Mouse (Mus musculus): ENCODE measurements around the gene Nid1. TPM values are rescaled to one million over a fixed set of nuclear protein-coding genes. Genes with fewer than 3 reads are reported as not detected.
"Not testable (repeated sequence)": the region's sequence is repeated elsewhere in the genome, so short reads cannot be mapped to it uniquely, and the experiment has no call there.

The Nid1 gene
- polyA plus RNA-seq, 1 experiment from 2014 or later, result 91.7 TPM

DNA sequence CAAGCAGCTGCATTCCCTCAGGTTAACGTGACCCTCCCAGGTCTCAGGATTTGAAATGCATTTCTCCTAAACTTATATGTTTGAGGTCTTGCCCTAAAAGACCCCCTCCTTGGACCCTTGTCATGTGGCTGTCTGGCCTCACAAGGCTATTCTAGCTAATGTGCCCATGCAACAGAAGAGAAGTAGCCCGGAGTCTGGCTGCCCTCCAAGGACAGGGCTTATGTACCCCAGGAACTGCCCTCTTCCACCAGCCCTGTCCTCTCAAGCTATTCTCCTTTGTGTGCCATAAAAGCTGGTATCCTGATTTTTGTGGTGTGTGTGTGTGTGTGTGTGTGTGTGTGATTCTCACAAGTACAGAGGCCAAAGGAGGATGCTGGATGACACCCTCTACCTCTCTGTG, 87.9 kb downstream of the Nid1 start:
- peaks cover 17% of the 10 kb centered on the region for H3K4me1 ChIP-seq (replicated peaks)
- H3K27me3 ChIP-seq (replicated peaks), result no peaks in the 10 kb centered on the region
- no peak overlapping the region for H3K4me2 ChIP-seq
- H3K9me3 ChIP-seq (replicated peaks), result no peaks in the 10 kb centered on the region
- H3K4me3 ChIP-seq, result no peak overlapping the region
- no peaks in the 10 kb centered on the region for H3K36me3 ChIP-seq
- 81% methylated on average over 2 of the region's 2 CpGs for WGBS
- ATAC-seq (ENCODE audit: insufficient number of reproducible peaks, low FRiP score), result no peak
- no peak overlapping the region for H3K9ac ChIP-seq
- H3K27ac ChIP-seq (ENCODE audit: poor library complexity, severe bottlenecking), result no peak overlapping the region

- 79% methylated on average over 5 of the region's 5 CpGs for WGBS
- no peak for ATAC-seq (ENCODE audit: insufficient number of reproducible peaks, low FRiP score)
Measured at GRCm38 (mm10) chr13:13525877-13526276, 88.5 kb downstream of the Nid1 start.

DNA sequence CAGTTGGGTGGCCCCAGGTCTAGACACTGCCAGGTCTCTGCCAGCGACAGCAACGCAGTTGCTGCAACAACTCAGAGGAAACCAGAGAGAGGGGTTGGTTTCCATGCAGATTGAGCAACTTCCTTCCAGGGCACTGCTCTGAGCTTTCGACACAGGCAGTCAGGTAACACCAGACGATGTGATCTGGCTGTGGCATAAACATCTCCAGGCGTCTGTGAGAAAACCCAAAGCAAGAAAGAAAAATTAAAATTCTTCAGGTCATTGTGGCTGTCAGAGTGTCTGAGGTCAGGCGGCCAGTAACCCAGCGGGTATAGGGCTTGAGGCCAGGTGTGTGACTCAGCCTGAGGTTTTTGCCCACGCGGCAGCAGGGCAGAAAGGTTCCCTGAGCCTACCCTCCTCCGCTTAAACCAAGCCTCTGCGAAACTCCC, 91.8 kb downstream of the Nid1 start:
- no peak overlapping the region for H3K4me2 ChIP-seq
- no peak overlapping the region for H3K4me3 ChIP-seq
- no peak overlapping the region for H3K27ac ChIP-seq (ENCODE audit: poor library complexity, severe bottlenecking)
- no peaks in the 10 kb centered on the region for H3K9me3 ChIP-seq (replicated peaks)
- 46% methylated on average over 11 of the region's 11 CpGs for WGBS
- H3K9ac ChIP-seq, result no peak overlapping the region
- ATAC-seq (ENCODE audit: insufficient number of reproducible peaks, low FRiP score), result no peak
- no peaks in the 10 kb centered on the region for H3K27me3 ChIP-seq (replicated peaks)
- peaks cover 35% of the 10 kb centered on the region for H3K4me1 ChIP-seq (replicated peaks)
- H3K36me3 ChIP-seq, result no peaks in the 10 kb centered on the region

More at GRCm38 (mm10) chr13:13525877-13526276, 88.5 kb downstream of the Nid1 start:
- Histone ChIP-seq H3K27me3 (replicated peaks) (no peaks in the 10 kb centered on the region), H3K4me2 (no peak overlapping the region), H3K9ac (no peak overlapping the region), H3K9me3 (replicated peaks) (no peaks in the 10 kb centered on the region), H3K4me3 (no peak overlapping the region), H3K27ac (ENCODE audit: poor library complexity, severe bottlenecking) (no peak overlapping the region), H3K36me3 (no peaks in the 10 kb centered on the region), H3K4me1 (replicated peaks) (peaks cover 18% of the 10 kb centered on the region)

GRCm38 (mm10) chr13:13530913-13531312, 93.6 kb downstream of the Nid1 start:
- H3K9ac ChIP-seq, result no peak overlapping the region
- peaks cover 29% of the 10 kb centered on the region for H3K4me1 ChIP-seq (replicated peaks)
- H3K4me2 ChIP-seq, result no peak overlapping the region
- H3K9me3 ChIP-seq (replicated peaks), result no peaks in the 10 kb centered on the region
- H3K36me3 ChIP-seq, result no peaks in the 10 kb centered on the region
- no peaks in the 10 kb centered on the region for H3K27me3 ChIP-seq (replicated peaks)
- H3K4me3 ChIP-seq, result no peak overlapping the region
- no peak for ATAC-seq (ENCODE audit: insufficient number of reproducible peaks, low FRiP score)
- no peak overlapping the region for H3K27ac ChIP-seq (ENCODE audit: poor library complexity, severe bottlenecking)
- 78% methylated on average over 4 of the region's 4 CpGs for WGBS

- 0 out of 2 replicates have a peak, but pooled peaks have one; percentile 42 for ATAC-seq (ENCODE audit: insufficient number of reproducible peaks, low FRiP score)
- Histone ChIP-seq H3K27ac (ENCODE audit: poor library complexity, severe bottlenecking) (no peak overlapping the region), H3K4me1 (replicated peaks) (peaks cover 29% of the 10 kb centered on the region), H3K9ac (no peak overlapping the region), H3K4me3 (no peak overlapping the region), H3K9me3 (replicated peaks) (no peaks in the 10 kb centered on the region), H3K27me3 (replicated peaks) (no peaks in the 10 kb centered on the region), H3K4me2 (no peak overlapping the region), H3K36me3 (no peaks in the 10 kb centered on the region)
- 67% methylated on average over 7 of the region's 7 CpGs for WGBS
Measured at GRCm38 (mm10) chr13:13531923-13532322, 94.6 kb downstream of the Nid1 start.

GRCm38 (mm10) chr13:13536555-13536954, 99.2 kb downstream of the Nid1 start:
- H3K9ac ChIP-seq, result no peak overlapping the region
- no peaks in the 10 kb centered on the region for H3K27me3 ChIP-seq (replicated peaks)
- no peak overlapping the region for H3K4me2 ChIP-seq
- H3K4me1 ChIP-seq (replicated peaks), result peaks cover 34% of the 10 kb centered on the region
- no peaks in the 10 kb centered on the region for H3K9me3 ChIP-seq (replicated peaks)
- ATAC-seq (ENCODE audit: insufficient number of reproducible peaks, low FRiP score), result no peak
- no peak overlapping the region for H3K4me3 ChIP-seq
- H3K27ac ChIP-seq (ENCODE audit: poor library complexity, severe bottlenecking), result no peak overlapping the region
- 84% methylated on average over 2 of the region's 2 CpGs for WGBS
- H3K36me3 ChIP-seq, result no peaks in the 10 kb centered on the region

DNA sequence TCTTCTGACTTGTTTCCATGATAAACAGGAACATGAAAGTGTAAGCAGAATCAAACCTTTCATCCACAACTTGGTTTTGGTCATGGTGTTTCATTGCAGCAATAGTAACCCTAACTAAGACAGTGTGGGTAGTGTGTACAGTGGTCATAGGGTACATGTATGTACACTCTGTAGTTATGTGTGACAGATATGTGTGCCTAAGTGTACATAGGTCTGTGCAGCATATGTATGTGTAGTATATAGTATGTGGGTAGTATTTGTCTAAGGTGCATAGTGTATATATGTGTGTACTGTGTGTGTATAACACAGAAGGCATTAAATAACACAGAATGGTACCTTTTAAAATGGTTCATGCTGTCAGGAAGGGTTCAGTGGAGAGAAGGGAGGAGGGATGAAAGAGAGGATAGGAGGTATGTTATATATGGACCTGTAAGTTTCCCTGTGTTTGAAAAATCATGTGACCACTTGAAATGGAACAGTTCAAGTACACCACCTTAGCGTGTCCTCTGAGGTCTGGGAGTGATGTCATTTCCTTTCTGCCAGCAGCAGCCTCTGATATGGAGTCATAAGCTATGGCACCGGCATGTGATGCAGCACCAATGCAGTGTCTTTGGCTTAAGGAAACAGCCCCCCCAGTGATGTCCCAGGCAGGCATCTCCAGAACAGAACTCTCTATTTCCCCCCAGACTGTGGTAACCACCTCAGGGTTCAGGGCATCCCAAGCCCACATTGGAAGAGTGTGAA, 100.1 kb downstream of the Nid1 start:
- no peak overlapping the region for H3K27ac ChIP-seq (ENCODE audit: poor library complexity, severe bottlenecking)
- H3K36me3 ChIP-seq, result no peaks in the 10 kb centered on the region
- H3K4me1 ChIP-seq (replicated peaks), result peaks cover 25% of the 10 kb centered on the region
- H3K9ac ChIP-seq, result no peak overlapping the region
- no peak overlapping the region for H3K4me3 ChIP-seq
- H3K27me3 ChIP-seq (replicated peaks), result no peaks in the 10 kb centered on the region
- WGBS, result 33% methylated on average over 2 of the region's 2 CpGs
- ATAC-seq (ENCODE audit: insufficient number of reproducible peaks, low FRiP score), result 0 out of 2 replicates have a peak, but pooled peaks have one; percentile 40
- no peak overlapping the region for H3K4me2 ChIP-seq
- H3K9me3 ChIP-seq (replicated peaks), result no peaks in the 10 kb centered on the region

- Histone ChIP-seq H3K27ac (ENCODE audit: poor library complexity, severe bottlenecking) (peak overlapping the region; percentile 83), H3K4me2 (no peak overlapping the region), H3K36me3 (no peaks in the 10 kb centered on the region), H3K9me3 (replicated peaks) (no peaks in the 10 kb centered on the region), H3K4me1 (replicated peaks) (peaks cover 19% of the 10 kb centered on the region), H3K9ac (no peak overlapping the region), H3K27me3 (replicated peaks) (no peaks in the 10 kb centered on the region), H3K4me3 (no peak overlapping the region)
- peak; percentile 91 for ATAC-seq (ENCODE audit: insufficient number of reproducible peaks, low FRiP score)
- WGBS, result 8% methylated on average over 4 of the region's 4 CpGs
Measured at GRCm38 (mm10) chr13:13538585-13539300, 101.4 kb downstream of the Nid1 start.

DNA sequence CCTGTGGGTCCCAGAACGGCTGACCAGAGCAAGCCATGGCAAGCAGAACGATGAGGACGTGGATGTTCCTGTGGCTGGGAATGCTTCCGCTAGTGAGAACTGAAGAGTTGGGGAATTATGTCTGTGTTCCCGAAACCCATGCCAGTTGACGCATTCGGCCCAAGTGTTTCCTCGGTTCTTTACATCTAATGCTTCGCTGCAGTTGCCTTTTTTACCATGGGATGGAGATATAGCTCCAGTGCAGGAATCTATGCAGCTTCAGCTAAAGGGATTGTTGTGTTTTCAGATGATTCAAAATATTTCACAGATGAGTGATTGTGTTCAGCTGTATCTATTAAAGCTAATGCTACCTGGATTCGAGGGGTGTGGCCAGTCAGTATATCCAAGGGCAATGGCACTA, 105.7 kb downstream of the Nid1 start:
- ATAC-seq (ENCODE audit: insufficient number of reproducible peaks, low FRiP score); H3K4me2 ChIP-seq; H3K27me3 ChIP-seq (replicated peaks); H3K9me3 ChIP-seq (replicated peaks); H3K9ac ChIP-seq; H3K36me3 ChIP-seq; H3K27ac ChIP-seq (ENCODE audit: poor library complexity, severe bottlenecking); H3K4me3 ChIP-seq: not testable (repeated sequence)
- WGBS, result 91% methylated on average over 10 of the region's 10 CpGs
- H3K4me1 ChIP-seq (replicated peaks), result peaks cover 24% of the 10 kb centered on the region

GRCm38 (mm10) chr13:13546792-13547191, 109.4 kb downstream of the Nid1 start:
- no peak for ATAC-seq (ENCODE audit: insufficient number of reproducible peaks, low FRiP score)
- peaks cover 19% of the 10 kb centered on the region for H3K4me1 ChIP-seq (replicated peaks)
- no peak overlapping the region for H3K27ac ChIP-seq (ENCODE audit: poor library complexity, severe bottlenecking)
- no peaks in the 10 kb centered on the region for H3K27me3 ChIP-seq (replicated peaks)
- peaks cover 6% of the 10 kb centered on the region; the same call in 1 of the 2 replicates for H3K9me3 ChIP-seq (replicated peaks)
- no peak overlapping the region for H3K4me2 ChIP-seq
- no peak overlapping the region for H3K4me3 ChIP-seq
- H3K9ac ChIP-seq, result no peak overlapping the region
- 40% methylated on average over 3 of the region's 3 CpGs for WGBS
- H3K36me3 ChIP-seq, result no peaks in the 10 kb centered on the region

GRCm38 (mm10) chr13:13547889-13548288, 110.5 kb downstream of the Nid1 start:
- Histone ChIP-seq H3K27ac (ENCODE audit: poor library complexity, severe bottlenecking) (no peak overlapping the region), H3K36me3 (no peaks in the 10 kb centered on the region), H3K9ac (no peak overlapping the region), H3K4me2 (no peak overlapping the region), H3K27me3 (replicated peaks) (no peaks in the 10 kb centered on the region), H3K4me3 (no peak overlapping the region), H3K4me1 (replicated peaks) (peaks cover 19% of the 10 kb centered on the region), H3K9me3 (replicated peaks) (peaks cover 6% of the 10 kb centered on the region; the same call in 1 of the 2 replicates)
- 87% methylated on average over 4 of the region's 4 CpGs for WGBS
- ATAC-seq (ENCODE audit: insufficient number of reproducible peaks, low FRiP score), result no peak

Measured in heart, embryonic 12.5 days (tissue).